Mouse (Mus musculus): Measurements from ENCODE around the gene Ppp3r1.

DNA sequence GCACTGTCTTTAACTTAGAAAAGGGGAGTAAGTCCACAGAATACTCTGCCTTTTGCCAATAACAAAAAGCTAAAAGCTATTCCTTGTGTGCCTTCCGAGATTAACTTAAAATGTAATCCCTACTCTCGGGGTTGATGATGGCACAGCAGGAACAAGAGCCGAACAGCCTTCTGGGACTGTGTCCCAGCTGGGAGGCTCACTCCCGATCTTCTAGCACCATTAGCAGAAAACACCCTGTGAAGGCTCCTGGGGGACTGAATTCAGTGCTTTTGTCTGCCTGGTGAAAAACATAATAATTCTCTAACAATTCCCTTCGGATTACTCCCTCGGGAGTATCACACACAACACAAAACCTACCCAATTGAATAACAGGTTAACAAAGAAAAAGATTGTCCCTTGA, 23.4 kb upstream of the Ppp3r1 start:
- TF ChIP-seq POLR2A (IDR thresholded peaks at IDR 0.05; ENCODE audit: borderline replicate concordance, extremely low read depth, insufficient read depth, insufficient read length, poor library complexity, severe bottlenecking) (no peak), CTCF (IDR thresholded peaks at IDR 0.05; ENCODE audit: borderline replicate concordance, extremely low read depth, insufficient read depth, insufficient read length) (no peak)

Data from brain, embryonic 14.5 days (tissue).